Mouse (Mus musculus) forebrain, postnatal 0 days (tissue): ENCODE measurements around the gene Ehd1. TPM values are rescaled to one million over a fixed set of nuclear protein-coding genes. Genes with fewer than 3 reads are reported as not detected.

Source experiments
- ATAC-seq: fragments of 200-750 bp; cut with Nextera tagmentation; 2 replicates; pipeline ENCODE4 v1.8.0; 2017; ENCODE audit warnings: mild to moderate bottlenecking, moderate library complexity
- DNase-seq: peaks from one replicate; pipeline ENCODE4 v3.0.0-alpha.2; 2015
- H3K27ac ChIP-seq: fragments of 300-500 bp; sonication (generic); 2 replicates; pipeline ENCODE4 v1.5.1; 2014; ENCODE audit warnings: low read depth, mild to moderate bottlenecking, antibody characterized with exemption, low read length, moderate library complexity, mixed read lengths
- H3K27me3 ChIP-seq: fragments of 300-500 bp; sonication (generic); 2 replicates; pipeline ENCODE4 v1.6.1; 2014; ENCODE audit warnings: mild to moderate bottlenecking, low read length, mixed read lengths; ENCODE audit not compliant: insufficient read depth
- H3K36me3 ChIP-seq: fragments of 300-500 bp; sonication (generic); 2 replicates; pipeline ENCODE4 v1.6.1; 2014; ENCODE audit warnings: mild to moderate bottlenecking, moderate library complexity; ENCODE audit not compliant: insufficient read depth
- H3K4me1 ChIP-seq: fragments of 300-500 bp; sonication (generic); 2 replicates; pipeline ENCODE4 v1.6.1; 2014; ENCODE audit warnings: antibody characterized with exemption; ENCODE audit not compliant: insufficient read depth
- H3K4me2 ChIP-seq: fragments of 300-500 bp; sonication (generic); 2 replicates; pipeline ENCODE4 v1.6.1; 2014; ENCODE audit warnings: low read depth, mild to moderate bottlenecking, moderate library complexity
- H3K4me3 ChIP-seq: fragments of 300-500 bp; sonication (generic); 2 replicates; pipeline ENCODE4 v1.5.1; 2014; ENCODE audit warnings: low read depth, low read length, mixed read lengths
- H3K9ac ChIP-seq: fragments of 300-500 bp; sonication (generic); 2 replicates; pipeline ENCODE4 v1.6.1; 2014; ENCODE audit warnings: mild to moderate bottlenecking
- H3K9me3 ChIP-seq: fragments of 300-500 bp; sonication (generic); 2 replicates; pipeline ENCODE4 v1.6.1; 2016; ENCODE audit warnings: low read length
- CTCF ChIP-seq: sonication (generic); IDR thresholded peaks from 2 replicates; pipeline ENCODE4 v1.5.1; 2016; ENCODE audit warnings: antibody characterized with exemption, control low read depth, low read depth
- WGBS: fragments of 180-500 bp; shearing (Covaris S2); extraction: QIAGEN DNeasy Blood & Tissue Kit; methylation state at CpG from one replicate; pipeline ENCODE4 v1.1.7; 2014; 5-methylcytosine and 5-hydroxymethylcytosine counted together
- polyA plus RNA-seq: library from polyadenylated mRNA; unstranded; fragments of >200 nt; fragmentation: Nextera tagmentation; extraction: Ambion mirVana; gene quantifications from 2 replicates; pipeline ENCODE4 v1.2.1, GENCODE M21; 2015
- total RNA-seq: library from RNA; depleted of rRNA; stranded (reverse); fragments of >200 nt; gene quantifications from 2 replicates; pipeline ENCODE4 v1.2.3, GENCODE M21; 2014

Gene Ehd1
- total and polyA plus RNA-seq, 2 experiments from 2014 or later: 75.4 to 120 TPM

DNA sequence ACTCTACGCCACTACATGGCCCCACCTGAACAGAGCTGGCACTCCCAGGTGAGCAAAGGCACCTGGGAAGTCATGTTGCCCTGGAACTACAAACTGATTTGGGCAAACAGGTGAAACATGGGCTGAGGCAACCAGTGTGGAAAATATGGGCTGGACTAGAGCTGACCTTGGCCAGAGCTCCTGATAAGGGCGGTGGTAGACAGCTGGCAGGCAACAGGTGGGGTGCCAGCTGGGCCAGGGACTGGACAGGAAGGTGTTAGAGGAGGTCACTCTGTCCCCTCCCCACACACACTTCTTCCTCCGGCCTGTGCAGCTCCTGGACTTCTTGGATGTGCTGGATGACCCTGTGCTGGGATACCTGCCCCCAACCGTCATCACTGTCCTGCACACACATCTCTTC is 23.5 kb upstream of the Ehd1 start:
- DNase-seq (no peak), ATAC-seq (no peak)
- WGBS: 97% methylated on average over 4 of the region's 4 CpGs
- Histone ChIP-seq H3K9me3 (no peaks in the 10 kb centered on the region), H3K9ac (no peak overlapping the region), H3K27me3 (no peaks in the 10 kb centered on the region), H3K4me2 (no peak overlapping the region), H3K36me3 (peaks cover 82% of the 10 kb centered on the region), H3K4me3 (no peak overlapping the region), H3K27ac (no peak overlapping the region), H3K4me1 (no peaks in the 10 kb centered on the region)
- TF ChIP-seq CTCF: no peak

DNA sequence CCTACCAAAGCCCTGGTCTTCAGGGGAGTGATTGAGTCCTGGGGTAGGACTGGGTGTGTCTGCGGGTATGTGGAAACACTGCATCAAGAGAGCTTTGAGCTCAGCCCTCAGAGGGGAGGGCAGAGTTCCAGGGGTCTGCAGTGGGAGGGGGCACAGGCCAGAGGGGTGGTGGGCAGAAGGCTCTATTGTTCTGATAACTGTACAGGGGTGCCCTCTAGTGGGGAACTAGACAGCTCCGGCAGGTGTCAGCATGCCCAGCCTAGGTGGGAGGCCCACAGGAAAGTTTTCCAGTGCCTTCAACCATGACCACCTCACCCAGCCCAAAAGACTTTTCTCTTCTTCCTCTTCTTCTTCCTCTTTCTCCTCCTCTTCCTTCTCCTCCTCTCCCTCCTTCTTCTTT is 16.1 kb upstream of the Ehd1 start:
- peak; percentile 38 for DNase-seq
- Histone ChIP-seq H3K4me3 (no peak overlapping the region), H3K4me1 (no peaks in the 10 kb centered on the region), H3K9me3 (no peaks in the 10 kb centered on the region), H3K27me3 (no peaks in the 10 kb centered on the region), H3K9ac (no peak overlapping the region), H3K27ac (no peak overlapping the region), H3K4me2 (no peak overlapping the region), H3K36me3 (peaks cover 63% of the 10 kb centered on the region)
- no peak for ATAC-seq
- WGBS: 73% methylated on average over 2 of the region's 2 CpGs
- peak; percentile 36; the same call in 1 of the 2 replicates for TF ChIP-seq CTCF

DNA sequence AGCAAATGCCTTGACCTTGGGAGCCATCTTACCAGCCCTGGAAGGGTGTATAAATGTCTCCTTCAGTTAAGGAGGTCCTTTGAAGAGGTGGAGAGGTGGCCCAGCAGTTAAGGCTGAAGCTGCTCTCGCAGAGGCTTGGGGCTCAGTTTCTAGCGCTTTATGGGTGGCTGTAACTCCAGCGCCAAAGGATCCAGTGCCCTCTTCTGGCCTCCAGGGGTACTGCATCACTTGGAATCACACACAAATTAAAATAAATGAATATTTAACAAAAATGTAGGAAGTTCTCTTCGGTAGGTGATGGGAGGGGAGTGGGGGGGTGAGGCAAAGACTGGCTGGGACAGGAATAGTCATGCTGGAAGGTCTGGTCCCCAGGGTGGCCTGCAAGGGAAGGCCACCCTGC is 15.6 kb upstream of the Ehd1 start:
- ATAC-seq: no peak
- no peak overlapping the region for H3K4me2 ChIP-seq
- H3K4me1 ChIP-seq: no peaks in the 10 kb centered on the region
- DNase-seq: no peak
- peak; percentile 51 for TF ChIP-seq CTCF
- no peaks in the 10 kb centered on the region for H3K9me3 ChIP-seq
- H3K27ac ChIP-seq: no peak overlapping the region
- H3K27me3 ChIP-seq: no peaks in the 10 kb centered on the region
- peaks cover 58% of the 10 kb centered on the region for H3K36me3 ChIP-seq
- 84% methylated on average over 4 of the region's 4 CpGs for WGBS
- H3K4me3 ChIP-seq: no peak overlapping the region
- H3K9ac ChIP-seq: no peak overlapping the region

DNA sequence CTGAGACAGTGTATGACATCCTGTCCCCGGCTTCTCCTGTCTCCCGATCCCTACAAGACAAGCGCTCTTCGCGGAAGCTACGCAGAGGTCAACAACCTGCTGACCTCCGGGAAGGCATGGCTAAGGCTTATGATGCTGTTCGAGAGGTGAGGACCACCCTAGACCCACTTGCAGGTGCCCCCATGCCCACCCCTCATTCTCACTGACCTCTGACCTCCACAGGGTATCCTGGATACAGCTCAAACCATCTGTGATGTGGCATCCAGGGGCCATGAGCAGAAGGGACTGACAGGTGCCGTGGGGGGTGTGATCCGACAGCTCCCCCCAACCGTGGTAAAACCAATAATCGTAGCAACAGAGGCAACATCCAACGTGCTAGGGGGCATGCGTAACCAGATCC is 15.1 kb upstream of the Ehd1 start:
- WGBS: 94% methylated on average over 14 of the region's 14 CpGs
- H3K36me3 ChIP-seq: peaks cover 53% of the 10 kb centered on the region

DNA sequence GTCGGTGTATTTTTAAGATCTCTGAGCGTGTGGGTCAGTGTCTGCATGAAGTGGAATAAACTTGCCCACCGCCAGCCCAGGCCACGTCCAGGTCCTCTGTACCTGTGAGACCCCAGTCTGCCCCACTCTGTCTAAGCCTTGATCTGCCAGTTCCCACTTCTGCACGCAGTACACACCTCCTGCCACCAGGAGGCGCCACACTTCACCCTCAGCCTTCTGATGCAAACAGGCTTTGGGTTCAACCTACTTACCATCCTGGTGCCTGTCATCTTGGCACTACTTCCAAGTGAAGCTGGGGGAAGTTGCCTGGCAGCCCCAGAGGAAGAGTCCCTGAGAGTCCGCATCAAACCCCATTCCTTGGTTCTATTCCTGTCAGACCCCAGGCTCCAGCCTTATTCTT is 14.3 kb upstream of the Ehd1 start:
- no peak overlapping the region for H3K27ac ChIP-seq
- no peaks in the 10 kb centered on the region for H3K9me3 ChIP-seq
- peak; percentile 93 for TF ChIP-seq CTCF
- WGBS: 57% methylated on average over 7 of the region's 7 CpGs
- no peaks in the 10 kb centered on the region for H3K4me1 ChIP-seq
- H3K9ac ChIP-seq: no peak overlapping the region
- H3K27me3 ChIP-seq: no peaks in the 10 kb centered on the region
- no peak overlapping the region for H3K4me3 ChIP-seq
- no peak overlapping the region for H3K4me2 ChIP-seq
- peaks cover 45% of the 10 kb centered on the region for H3K36me3 ChIP-seq
- ATAC-seq (peak; percentile 54), DNase-seq (peak; percentile 57)

More for the DNA sequence above, 15.1 kb upstream of the Ehd1 start:
- Histone ChIP-seq H3K9ac (no peak overlapping the region), H3K27me3 (no peaks in the 10 kb centered on the region), H3K9me3 (no peaks in the 10 kb centered on the region), H3K4me3 (no peak overlapping the region), H3K27ac (no peak overlapping the region), H3K4me2 (no peak overlapping the region), H3K4me1 (no peaks in the 10 kb centered on the region)
- ATAC-seq: no peak
- TF ChIP-seq CTCF: no peak
- DNase-seq: no peak

DNA sequence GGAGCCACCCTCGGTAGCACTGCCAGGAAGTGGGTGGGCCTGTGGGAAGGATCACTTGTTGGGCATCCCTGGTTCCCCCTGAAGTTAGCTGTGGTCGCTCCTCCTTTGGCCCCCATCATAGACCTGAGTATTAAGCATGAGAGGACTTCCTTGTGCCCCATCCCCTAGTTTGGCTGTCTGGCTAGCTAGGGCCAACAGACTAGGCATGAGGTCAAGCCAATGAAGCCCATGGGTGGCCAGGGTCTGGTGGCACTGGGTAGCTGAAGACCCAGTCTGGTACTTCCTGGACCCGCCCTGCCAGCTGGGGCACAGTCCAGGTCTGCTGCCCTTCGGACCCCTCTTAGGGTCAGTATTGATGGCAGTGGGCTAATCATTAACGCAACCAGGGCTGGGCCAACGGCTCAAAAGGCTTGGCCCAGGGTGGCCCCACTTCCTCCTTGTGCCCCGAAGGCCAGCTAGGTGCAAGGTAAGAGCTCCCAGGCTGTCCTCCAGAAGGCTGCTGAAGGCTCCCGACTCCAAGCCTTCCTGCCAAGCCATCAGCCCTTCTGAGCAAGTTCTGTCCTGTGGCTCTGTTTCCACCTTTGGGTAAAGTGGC is 13.6 kb upstream of the Ehd1 start:
- 0 out of 2 replicates have a peak overlapping the region, but pooled peaks have one; percentile 21 for H3K27ac ChIP-seq
- WGBS: 91% methylated on average over 8 of the region's 8 CpGs
- no peaks in the 10 kb centered on the region for H3K9me3 ChIP-seq
- H3K4me2 ChIP-seq: no peak overlapping the region
- no peak overlapping the region for H3K9ac ChIP-seq
- H3K36me3 ChIP-seq: peaks cover 38% of the 10 kb centered on the region
- ATAC-seq: no peak
- no peaks in the 10 kb centered on the region; the same call in 1 of the 2 replicates for H3K4me1 ChIP-seq
- no peak overlapping the region for H3K4me3 ChIP-seq
- H3K27me3 ChIP-seq: no peaks in the 10 kb centered on the region
- TF ChIP-seq CTCF: no peak
- DNase-seq: no peak

DNA sequence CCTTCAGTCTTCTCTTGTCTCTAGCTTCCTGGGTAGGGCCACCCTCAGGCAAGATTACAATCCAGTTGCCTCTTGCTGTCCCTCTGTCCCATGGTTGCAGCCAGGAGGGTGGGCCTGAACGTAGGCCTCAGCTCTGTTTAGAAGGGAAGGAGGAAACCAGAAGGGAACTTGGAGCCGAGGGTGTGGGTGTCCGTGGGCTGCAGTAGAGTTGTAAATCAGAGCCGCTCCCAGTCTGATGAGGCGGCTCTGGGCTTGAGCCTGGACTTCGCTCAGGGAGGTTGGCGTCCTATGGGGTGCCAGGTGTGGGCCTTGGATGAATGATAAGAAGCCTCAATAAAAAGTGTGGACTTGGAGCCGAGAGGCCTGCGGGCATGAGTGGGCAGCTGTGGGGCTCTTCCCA is 12.3 kb upstream of the Ehd1 start:
- no peaks in the 10 kb centered on the region for H3K9me3 ChIP-seq
- TF ChIP-seq CTCF: no peak
- no peak overlapping the region for H3K4me2 ChIP-seq
- H3K4me1 ChIP-seq: no peaks in the 10 kb centered on the region; the same call in 1 of the 2 replicates
- H3K27me3 ChIP-seq: no peaks in the 10 kb centered on the region
- peaks cover 26% of the 10 kb centered on the region for H3K36me3 ChIP-seq
- no peak overlapping the region for H3K4me3 ChIP-seq
- H3K9ac ChIP-seq: no peak overlapping the region
- WGBS: 76% methylated on average over 9 of the region's 9 CpGs
- ATAC-seq (no peak), DNase-seq (no peak)
- no peak overlapping the region for H3K27ac ChIP-seq
